Mouse (Mus musculus) small intestine, adult 2 months (tissue): ENCODE measurements around the gene Rbms3.

Experiments
- CTCF ChIP-seq: fragments of 200-500 bp; IDR thresholded peaks from 2 replicates; pipeline ENCODE4 v1.5.1; 2012; ENCODE audit warnings: low read depth, mild to moderate bottlenecking, control low read depth, inconsistent platforms, low read length, moderate library complexity, mixed read lengths; ENCODE audit not compliant: insufficient replicate concordance, insufficient read length; ENCODE audit errors: extremely low read depth
- POLR2A ChIP-seq: fragments of 200-500 bp; IDR thresholded peaks from 2 replicates; pipeline ENCODE4 v1.6.1; 2012; ENCODE audit warnings: low read depth, mild to moderate bottlenecking, control low read depth, inconsistent platforms, low read length, moderate library complexity

DNA sequence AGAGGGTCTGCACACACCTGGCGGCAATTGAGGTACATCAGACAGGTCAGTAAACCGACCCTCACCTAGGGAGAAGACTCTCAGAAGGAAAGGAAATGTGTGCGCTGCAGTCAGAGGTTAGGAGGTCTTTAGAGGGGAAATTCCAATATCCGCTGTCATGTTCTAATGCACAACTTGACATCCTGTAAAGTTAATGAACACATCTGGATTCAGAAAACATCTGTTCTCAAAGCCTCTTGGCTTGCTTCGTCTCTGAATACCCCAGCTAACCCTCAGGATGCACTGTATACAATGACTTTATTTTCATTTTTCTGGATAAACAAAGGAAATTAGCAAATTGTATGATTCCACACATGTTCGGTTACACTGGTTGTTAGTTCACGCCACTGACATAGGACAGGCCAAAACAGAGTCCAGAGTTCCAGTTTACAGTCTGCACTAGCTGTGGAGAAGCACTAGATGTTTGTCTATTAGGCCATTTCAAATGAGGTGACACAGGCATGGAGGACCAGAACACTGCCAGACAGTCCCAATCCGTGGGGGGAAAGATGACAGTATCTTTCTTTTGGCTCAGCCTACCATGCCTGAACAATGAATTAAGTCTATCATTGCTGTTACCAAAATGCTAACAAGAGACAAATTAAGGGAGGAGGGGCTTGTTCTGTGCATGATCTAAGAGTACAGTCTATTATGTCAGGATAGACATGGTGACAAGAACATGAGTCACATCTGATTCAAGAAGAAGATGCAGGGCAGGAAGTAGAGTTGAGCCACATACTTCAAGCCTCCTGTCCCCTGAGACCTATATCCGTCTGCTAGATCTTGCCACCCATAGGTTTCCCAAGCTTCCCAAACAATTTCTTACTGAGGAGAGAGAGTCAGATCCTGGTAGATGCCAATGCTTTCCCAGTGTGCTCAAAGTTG, 538.2 kb downstream of the Rbms3 start:
- no peak for TF ChIP-seq CTCF
- no peak for TF ChIP-seq POLR2A
